Mouse (Mus musculus): ENCODE results near the gene Proser2.

The Proser2 gene

DNA sequence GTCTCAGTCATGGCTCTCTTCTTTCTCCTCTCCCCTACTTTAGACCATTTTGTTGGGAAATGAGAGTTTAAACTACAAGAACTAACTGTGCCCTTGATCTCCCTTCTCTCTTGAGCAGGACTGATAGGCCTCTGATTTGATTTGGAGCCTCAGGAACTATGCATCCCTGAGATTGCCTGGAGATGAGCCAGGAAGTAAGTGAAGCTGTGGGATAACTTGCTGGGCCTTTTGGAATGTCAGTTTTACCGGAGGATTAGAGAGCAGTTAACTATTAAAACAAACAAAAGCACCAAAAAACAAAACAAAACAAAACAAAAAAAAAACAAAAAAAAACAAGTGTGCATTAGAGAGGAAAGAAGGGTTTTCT is 54.5 kb downstream of the Proser2 start:
- no peak for DNase-seq (ENCODE audit: low read depth in 2 of 2, low spot score in 2 of 2)

DNA sequence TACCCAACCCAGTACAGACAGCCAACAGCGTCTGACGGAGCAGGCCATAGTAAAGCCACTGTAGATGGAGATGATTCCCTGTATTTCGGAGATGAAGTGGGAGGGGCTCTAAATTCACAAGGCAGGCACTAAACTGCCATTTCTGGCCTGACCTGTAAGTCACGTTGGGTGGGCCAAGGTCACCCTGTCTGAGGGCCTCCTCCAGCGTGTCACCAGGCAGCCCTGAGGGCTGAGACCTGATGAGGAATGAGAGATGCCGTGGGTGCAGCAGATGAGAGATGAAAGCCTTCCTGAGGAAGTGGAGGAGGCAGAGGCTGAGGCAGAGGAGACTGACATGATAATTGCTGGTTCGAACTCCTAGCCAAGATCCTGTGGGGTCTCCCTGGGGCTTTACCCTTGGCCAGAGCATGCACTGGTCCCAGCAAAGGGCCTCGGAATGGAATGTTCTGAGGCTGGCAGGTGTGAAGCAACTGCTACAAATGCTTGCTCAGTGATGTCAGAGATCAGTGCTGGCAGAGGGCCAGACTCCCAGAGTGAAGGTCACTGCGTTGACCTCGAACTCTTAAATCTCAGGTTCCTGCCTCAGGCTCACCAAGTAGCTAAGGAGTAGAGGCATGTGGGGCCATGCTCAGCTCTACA is 55.0 kb downstream of the Proser2 start:
- no peak for DNase-seq (ENCODE audit: low read depth in 2 of 2, low spot score in 2 of 2)

DNA sequence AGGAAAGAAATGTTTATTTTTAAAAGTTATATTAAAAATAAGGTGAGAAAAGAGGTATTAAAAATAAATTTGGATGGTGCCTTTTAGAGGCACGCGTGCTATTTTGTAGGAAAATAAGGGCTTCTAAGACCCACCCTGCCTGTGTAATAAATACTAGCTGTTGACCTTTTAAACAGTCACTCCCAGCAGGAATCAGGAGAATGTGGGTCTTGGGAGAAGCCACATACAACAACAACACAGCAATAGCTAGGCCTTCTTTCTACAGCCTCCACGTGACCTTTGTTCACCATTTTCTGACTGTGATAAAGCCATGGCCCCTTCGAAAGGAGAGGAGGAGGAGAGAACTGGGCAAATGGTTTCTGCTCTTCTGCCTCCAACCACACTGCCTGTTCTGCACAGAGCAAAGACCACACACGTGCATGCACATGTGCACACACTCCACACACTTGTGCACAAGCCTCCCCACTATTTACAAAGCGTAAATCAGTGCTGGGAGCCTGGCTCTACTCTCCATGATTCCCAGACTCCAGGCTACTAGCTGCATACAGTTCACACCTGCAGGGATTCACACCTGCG is 57.2 kb downstream of the Proser2 start:
- no peak for DNase-seq (ENCODE audit: low read depth in 2 of 2, low spot score in 2 of 2)

DNA sequence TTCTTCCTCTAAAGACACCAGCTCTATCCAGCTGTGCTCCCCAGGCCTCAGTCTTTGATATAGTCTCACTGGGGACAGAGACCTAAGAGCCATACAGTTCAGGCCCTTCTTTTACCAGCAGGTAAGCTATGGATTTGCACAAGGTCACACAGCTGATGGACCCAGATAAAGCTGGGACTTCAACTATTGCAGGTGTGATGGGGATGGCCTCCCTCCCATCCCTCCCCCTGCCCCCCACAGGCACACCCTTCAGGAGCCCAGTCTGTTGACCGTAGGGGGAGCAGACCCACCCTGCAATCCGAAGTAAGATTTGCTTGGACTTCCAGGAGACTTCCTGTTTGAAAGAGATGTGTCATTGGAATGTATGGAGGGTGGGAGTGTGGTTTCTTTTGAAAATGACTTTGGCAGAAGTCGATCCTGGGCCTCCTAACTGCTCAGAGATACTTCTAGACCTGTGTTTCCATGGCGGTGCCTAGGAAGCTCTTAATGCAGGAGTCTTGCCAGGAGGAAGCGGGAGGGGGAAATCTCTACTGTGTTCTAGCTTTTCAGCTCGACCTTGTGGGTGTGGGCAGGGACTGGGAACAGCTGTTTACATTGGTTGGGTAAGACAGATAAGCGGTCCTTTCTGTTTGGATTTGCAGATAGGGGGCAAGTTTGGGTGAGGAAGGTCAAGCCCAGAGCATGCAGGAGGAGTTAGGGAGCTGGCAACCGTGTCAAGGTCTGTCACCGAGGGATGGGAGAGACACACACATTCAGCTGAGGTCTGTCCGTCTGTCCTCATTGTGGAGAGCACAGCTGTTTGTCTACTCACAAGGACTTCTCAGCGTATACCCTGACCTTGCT is 58.2 kb downstream of the Proser2 start:
- DNase-seq (ENCODE audit: low read depth in 2 of 2, low spot score in 2 of 2), result no peak

DNA sequence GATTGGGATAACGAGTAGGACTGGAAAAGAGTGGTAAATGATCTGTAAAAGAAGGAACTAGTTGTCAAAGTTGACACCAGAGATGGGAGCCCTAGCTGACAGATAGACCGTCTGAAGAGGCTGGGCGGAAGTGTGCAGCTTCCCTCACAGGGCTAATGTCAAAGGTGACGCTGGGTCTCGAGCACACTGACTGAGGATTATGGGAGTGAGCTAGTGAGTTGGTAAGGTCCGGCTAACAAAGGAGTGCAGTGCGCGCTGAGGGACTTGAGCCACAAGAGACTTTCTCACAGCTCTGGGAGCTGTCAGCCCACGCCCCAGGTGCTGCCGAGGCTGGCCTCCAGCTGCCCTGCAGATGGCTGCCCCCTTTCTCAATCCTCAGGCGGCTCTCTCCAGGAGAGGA is 59.1 kb downstream of the Proser2 start:
- DNase-seq (ENCODE audit: low read depth in 2 of 2, low spot score in 2 of 2), result no peak

DNA sequence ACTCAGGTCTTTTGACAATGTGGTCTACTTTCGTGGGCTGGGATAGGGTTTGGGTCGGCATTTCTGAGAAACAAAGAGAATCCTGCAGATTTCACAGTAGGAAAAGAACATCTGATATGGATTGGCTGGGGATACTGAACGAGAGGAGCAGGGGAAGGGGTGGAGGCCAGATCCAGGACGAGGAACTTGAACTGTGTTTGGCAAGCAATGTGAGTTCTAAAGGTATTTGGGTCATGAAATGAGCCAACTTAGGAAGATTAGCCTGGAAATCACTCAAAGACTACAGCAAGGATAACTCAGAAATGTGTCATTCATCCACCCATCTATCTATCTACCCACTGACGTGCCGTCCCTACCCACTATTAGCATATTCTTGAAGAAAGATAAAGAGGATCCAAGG is 62.7 kb downstream of the Proser2 start:
- no peak for DNase-seq (ENCODE audit: low read depth in 2 of 2, low spot score in 2 of 2)

DNA sequence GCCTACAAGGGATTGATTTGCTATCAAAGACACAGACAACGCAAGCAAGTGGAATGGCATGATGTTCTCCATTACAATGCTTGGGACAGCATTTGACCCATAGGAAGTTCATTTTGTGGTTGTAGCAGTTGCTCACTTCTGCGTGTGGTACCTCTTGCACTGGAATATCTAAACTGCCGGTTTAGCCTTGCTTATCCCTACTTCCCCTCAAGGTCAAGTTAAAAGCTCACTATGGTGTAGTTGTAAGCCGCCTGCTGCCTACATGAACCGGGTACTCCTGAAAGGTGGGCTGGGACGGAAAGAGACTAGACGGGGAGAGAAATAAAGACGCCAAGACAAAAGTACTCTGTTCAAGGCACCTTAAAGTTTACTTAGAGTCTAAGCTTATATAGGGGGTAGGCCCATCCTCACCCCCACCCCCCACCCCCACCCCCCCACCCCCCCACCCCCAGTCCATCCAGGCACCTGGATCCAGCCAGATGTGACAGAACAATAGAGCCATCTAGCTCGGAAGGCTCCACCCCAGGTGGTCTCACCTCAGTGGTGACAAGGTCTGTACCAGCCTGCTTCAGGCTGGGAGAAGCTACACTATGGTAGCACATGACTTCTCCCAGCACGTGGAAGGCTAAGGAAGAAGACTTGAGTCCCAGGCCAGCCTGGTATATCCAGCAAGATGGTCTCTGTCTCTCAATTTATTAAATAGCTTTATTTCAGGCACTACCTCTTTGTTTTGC is 69.8 kb downstream of the Proser2 start:
- no peak for DNase-seq (ENCODE audit: low read depth in 2 of 2, low spot score in 2 of 2)

DNA sequence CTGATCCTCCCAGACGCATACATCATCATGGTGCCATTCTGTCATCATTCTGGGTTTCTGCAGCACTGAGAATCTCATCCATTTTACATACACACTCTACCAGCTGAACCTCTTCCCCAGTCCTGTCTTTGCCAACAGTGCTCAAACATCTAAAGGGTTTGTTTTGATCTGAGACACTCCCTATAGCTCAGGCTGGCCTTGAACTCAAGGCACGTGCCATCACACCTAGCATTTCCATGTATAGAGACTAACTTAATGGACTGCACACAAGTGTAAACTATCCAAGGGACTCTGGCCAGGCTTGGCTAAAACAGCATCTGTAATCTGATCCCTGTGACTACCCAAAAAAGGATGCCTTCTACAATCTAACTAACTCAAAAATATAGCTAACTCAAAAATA is 70.7 kb downstream of the Proser2 start:
- no peak for DNase-seq (ENCODE audit: low read depth in 2 of 2, low spot score in 2 of 2)

DNA sequence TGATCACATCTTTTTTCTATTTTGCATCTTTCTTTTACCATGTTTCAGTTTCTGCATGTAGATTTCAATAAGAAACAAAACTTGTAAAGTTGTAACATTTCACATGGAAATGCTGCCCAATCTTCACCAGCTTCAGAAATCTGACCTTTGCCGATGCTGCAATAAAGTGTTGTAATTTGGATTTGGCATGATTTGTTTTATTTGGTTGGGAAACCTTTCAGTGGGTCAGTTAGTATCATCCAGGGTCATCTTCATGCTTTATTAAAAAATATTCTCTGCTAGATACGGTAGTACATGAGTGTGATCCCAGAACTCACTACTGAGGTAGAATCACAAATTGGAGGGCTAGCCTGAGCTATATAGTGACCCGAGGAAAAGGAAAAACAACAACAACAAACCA is 73.5 kb downstream of the Proser2 start:
- no peak for DNase-seq (ENCODE audit: low read depth in 2 of 2, low spot score in 2 of 2)

DNA sequence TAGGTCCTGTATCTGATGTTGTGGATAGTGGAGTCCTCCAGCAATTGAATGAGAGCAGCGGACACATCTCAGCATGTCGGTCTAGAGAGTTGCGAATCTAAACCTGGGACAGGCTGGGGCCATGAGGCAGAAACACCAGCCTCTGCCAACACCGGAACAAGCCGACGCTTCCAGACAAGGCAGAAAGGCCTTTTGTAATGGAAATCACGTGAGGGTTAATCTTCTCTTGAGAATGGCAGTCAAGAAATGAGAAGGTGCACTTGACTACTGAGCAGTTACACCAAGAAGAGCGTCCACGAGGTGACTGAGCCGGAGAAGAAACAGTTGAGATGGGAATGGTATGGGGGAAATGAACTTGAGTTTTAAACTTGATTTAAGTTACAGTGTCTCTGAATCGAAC is 74.5 kb downstream of the Proser2 start:
- DNase-seq (ENCODE audit: low read depth in 2 of 2, low spot score in 2 of 2), result no peak

DNA sequence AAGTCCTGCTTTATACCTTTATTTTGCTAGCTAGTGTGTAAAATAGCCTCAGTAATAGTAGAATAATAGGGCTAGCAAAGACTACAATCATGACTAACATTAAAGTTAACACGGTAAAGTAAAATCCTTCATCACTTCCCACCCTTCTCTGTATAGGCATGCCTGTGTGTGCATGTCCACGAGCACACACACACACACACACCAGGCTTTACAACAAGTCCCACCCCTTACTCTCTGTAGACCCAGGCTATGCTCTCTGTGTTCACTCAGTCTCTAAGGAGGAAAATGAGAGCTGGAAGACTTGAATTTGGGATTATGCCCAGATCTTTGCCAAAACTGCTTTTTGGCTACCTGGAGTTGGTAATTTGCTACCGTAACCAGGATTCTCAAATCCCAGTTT is 81.0 kb downstream of the Proser2 start:
- no peak for DNase-seq (ENCODE audit: low read depth in 2 of 2, low spot score in 2 of 2)

DNA sequence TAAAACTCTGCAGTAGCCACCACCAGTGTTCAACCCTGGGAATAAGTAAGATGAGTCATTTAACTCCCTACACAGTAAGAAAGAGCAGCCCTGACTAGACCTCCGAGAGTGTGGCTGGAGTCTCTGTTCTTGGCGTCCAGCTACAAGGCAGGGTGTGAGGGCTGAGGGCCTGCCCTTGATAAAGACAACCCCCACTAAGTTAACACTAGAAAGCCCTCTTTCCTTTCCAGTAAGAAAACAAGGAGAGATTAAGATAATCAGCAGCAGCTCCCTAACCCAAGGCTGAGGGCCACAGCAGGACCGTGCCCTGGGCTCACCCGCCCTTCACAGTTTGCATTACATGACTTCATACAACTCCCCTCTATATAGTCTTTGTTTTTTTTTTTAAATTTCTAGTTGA is 81.4 kb downstream of the Proser2 start:
- DNase-seq (ENCODE audit: low read depth in 2 of 2, low spot score in 2 of 2), result no peak
